Mouse (Mus musculus) left cerebral cortex, postnatal 25 days (tissue): ENCODE measurements around the gene Ints12. TPM values are rescaled to one million over a fixed set of nuclear protein-coding genes. Genes with fewer than 3 reads are reported as not detected.
A peak's percentile ranks its signal among the peaks of the same experiment; 100 is the strongest.

ENCODE experiments used
- DNase-seq, 2 experiments: peaks; one replicate each; pipeline ENCODE4 v3.0.0; 2022; ENCODE audit warnings: low spot score in 2 of 2, mixed read lengths in 1 of 2
- intact Hi-C: fragments of 180-260 bp; cut with DNase I; formaldehyde crosslinking; loops from one replicate; pipeline ENCODE4 v1.15.1; 2025
- total RNA-seq, 2 experiments: library from RNA; stranded (reverse); gene quantifications; 2 replicates each; pipeline ENCODE4 v1.2.3; 2021

Gene Ints12
- total RNA-seq, 2 experiments from 2014 or later, result 15.1 to 16.4 TPM

DNA sequence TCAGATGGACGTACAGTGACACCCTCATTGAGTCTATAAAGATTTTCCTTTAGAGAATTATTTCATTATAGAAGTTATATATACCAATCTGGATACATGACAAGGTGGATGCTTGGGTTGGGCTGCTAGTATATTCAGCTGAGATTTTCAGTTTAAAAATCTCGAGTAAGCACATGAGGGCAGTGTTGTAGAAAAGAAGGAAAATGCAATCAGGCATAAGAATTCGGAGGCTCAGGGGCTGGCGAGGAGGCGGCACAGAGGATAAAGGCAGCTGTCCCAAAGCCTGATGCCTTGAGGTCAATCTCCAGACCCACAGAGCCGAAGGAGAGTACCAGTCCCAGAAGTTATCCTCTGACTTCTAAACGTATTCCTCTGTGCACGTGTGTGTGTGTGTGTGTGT, 41.0 kb downstream of the Ints12 start:
- intact Hi-C loops, result loop anchor here (5.0 kb wide), 1 partner anchor 140 kb away; no protein-coding TSS in a partner anchor
- DNase-seq, result peak in 1 of 2 experiments; percentile 28

DNA sequence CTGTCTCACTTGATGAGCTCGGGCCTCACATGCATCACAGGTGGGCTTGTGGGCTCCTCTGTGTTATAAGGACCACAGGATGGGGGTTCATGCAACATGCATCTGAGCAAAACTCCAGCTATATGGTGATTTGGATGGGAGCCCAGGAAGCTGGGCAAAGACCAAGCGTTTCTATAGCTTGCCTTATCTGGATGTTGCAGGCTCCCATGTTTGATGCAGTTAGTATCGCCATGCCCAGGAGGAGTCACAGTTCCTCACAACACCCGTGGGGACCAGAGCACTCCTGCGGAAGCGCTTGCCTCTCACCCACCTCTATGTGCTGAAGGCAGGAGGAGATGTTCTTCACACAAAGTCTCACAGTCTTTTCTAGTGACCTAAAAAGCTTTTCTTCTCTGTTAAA, 50.2 kb downstream of the Ints12 start:
- no peak for DNase-seq
- intact Hi-C loops, result no loop called here

DNA sequence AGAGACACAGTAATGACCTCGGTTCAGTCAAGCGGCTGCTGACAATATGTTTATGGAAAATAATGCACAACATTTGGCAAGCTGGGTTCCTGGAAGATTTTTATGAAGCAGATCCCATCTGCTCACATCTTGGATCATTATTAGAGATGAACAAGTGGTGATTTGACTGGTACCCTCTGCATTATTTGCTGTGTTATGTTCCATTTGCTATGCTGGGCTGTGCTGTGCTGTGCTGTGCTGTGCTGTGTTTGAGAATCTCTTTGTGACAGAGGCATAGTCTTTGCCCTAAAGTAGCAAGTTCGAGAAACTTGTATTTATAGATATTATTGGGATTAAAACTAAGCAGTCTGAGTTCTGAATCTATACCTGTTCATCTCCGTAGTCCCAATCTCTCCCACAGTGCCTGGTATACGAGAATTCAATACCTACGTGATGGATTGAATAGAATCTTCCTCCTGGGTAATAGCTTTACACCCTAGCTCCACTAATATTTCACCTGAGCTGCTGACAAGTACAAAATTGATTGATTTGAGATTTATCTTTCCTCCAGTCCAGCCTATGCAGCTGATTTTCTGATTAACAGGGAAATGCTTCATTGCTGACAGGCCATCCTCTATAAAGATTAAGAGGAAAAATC, 53.0 kb downstream of the Ints12 start:
- intact Hi-C loops, result no loop called here
- no peak for DNase-seq

DNA sequence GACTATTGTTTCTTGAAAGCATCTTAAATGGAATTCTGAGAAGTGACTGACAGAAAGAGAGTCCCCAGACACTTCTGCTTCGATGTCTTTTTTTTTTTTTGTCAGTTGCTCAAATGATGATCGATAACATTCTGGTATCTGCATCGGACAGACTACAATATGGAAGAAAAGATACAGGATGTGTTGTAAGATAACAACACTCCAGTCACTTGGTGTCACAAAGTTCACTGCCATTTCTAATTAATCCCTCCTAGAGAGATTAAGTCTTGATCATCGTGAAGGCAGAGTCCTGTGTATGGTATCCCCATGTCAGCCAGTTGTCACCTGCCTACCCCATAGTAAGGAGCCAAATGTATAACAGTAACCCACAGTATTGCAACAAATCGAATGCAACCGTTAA, 60.0 kb downstream of the Ints12 start:
- intact Hi-C loops, result no loop called here
- no peak for DNase-seq

GRCm38 (mm10) chr3:133152831-133153230, 61.2 kb downstream of the Ints12 start:
- DNase-seq, result no peak
- intact Hi-C loops, result no loop called here

DNA sequence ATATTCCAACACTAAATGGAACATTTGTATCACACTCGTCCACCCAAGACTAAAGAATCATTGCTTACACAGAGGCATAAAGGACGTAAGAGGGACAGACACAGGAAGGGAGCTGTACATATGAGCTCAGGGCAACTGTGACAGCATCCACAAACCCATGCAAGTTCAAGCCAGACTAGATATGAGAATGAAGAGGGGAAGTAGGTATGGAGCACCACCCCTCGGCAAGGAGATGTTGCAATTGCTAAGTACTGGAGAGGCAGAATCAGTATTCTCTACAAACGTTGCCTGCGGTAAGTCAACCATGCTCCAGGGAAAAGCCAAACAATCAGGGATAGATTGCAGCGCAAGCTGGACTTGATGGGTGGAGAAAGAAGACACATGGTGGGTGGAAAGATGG, 62.0 kb downstream of the Ints12 start:
- intact Hi-C loops, result no loop called here
- DNase-seq, result no peak

GRCm38 (mm10) chr3:133154683-133155082, 63.0 kb downstream of the Ints12 start:
- intact Hi-C loops, result no loop called here
- DNase-seq, result peak; percentile 31 to 64

DNA sequence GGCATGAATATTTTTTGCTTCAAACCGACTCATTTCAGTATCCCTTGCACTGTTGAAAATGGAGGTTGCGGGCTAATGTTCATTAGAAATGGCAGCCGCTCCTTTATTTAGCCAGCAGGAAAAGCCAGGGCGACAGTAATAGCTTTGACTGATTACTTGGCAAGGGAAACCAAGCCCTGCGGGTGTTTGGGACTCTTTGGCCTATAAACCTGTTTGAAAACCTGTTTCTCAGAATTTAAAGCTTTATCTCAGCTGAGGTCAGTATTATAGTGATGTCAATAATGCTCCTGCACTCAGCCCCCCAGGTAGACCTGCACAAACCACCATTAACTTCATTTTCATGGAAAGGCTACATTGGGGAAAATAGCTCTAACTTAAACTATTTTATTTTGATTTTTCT, 66.6 kb downstream of the Ints12 start:
- intact Hi-C loops, result no loop called here

More for the DNA sequence above, 66.6 kb downstream of the Ints12 start:
- no peak for DNase-seq

Other genes starting within 250 kb of the Ints12 start
- 10 to 100 TPM; 21.4 to 23.1 TPM for gene Npnt, start 141.5 kb upstream of the Ints12 start, total RNA-seq
- 1 to 10 TPM; 6.9 to 8.0 TPM for gene Gstcd, start 193 bp downstream of the Ints12 start, total RNA-seq
- under 1 TPM in 1 of 2 experiments, not detected in 1; 0.05 TPM for gene Arhgef38, start 143.1 kb downstream of the Ints12 start, total RNA-seq
- 10 to 100 TPM; 45.5 to 46.7 TPM for gene Ppa2, start 218.3 kb downstream of the Ints12 start, total RNA-seq